Mouse (Mus musculus) embryo, embryonic 11.5 days (tissue): Measurements from ENCODE around the gene Mest.

ENCODE experiments used
- DNase-seq: peaks from one replicate; pipeline ENCODE4 v3.0.0-alpha.2; 2012; ENCODE audit warnings: low read depth, low spot score

Mest gene

GRCm38 (mm10) chr6:30738464-30739006 lies 15.2 kb downstream of the Mest start:
- no peak for DNase-seq

- DNase-seq: no peak
Measured at GRCm38 (mm10) chr6:30739177-30739747, 15.9 kb downstream of the Mest start.

GRCm38 (mm10) chr6:30744846-30745245 lies 21.5 kb downstream of the Mest start:
- DNase-seq: no peak

GRCm38 (mm10) chr6:30745591-30745990 lies 22.2 kb downstream of the Mest start:
- no peak for DNase-seq

GRCm38 (mm10) chr6:30747631-30748357 lies 24.4 kb downstream of the Mest start:
- no peak for DNase-seq

GRCm38 (mm10) chr6:30748358-30748910 lies 25.1 kb downstream of the Mest start:
- no peak for DNase-seq

GRCm38 (mm10) chr6:30749042-30749689 lies 25.8 kb downstream of the Mest start:
- DNase-seq: no peak

- no peak for DNase-seq
Measured at GRCm38 (mm10) chr6:30749892-30750291, 26.5 kb downstream of the Mest start.

GRCm38 (mm10) chr6:30750482-30750881 lies 27.1 kb downstream of the Mest start:
- DNase-seq: no peak

- DNase-seq: no peak
Measured at GRCm38 (mm10) chr6:30751209-30751608, 27.9 kb downstream of the Mest start.
